ENCODE assay signal across 25 mouse cellular contexts in the genomic region with DNA sequence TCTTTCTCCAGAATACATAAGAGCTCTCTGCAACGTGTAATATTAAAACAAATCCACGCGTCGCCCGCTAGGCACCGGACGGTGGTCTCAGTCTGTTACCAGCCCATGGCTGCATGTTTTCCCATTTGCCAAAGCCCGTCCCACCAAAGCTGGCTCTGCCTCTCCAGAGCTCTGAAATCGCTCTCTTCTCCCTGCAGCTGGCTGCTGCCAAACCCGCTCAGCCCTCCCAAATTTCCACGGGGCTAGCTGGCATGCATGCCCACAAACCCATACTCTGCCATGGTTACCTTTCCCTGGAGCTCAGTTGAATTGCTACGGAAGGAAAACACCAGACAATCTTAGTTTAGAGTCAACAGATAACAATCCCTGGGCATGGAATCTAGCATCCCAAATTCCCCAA.
DNase-seq lines count a peak whose midpoint lies in the region; ATAC-seq and TF ChIP-seq lines count a peak whose summit lies in the region.
"Had no signal": no experiment of that assay in that cellular context is flagged by ENCODE, and none has a peak within 500 bp of the region (broad histone marks: within the 10 kb centered on the region; RNA-seq: fewer than 3 reads in every experiment).

No protein-coding gene starts in this region.

- 0 out of 2 replicates have a peak overlapping the region, but pooled peaks have one; percentile 16 for H3K27ac ChIP-seq in hindbrain, postnatal 0 days
- H3K27ac ChIP-seq in hindbrain, embryonic 11.5 days (ENCODE audit: low read depth, low read length) = no peak overlapping the region
- H3K27ac ChIP-seq: embryonic facial prominence, embryonic 12.5 days; embryonic facial prominence, embryonic 15.5 days; forebrain, embryonic 12.5 days; forebrain, embryonic 15.5 days; heart, adult 2 months; heart, embryonic 10.5 days; heart, embryonic 13.5 days; hindbrain, embryonic 12.5 days had no signal

- no peak overlapping the region for H3K4me3 ChIP-seq in hindbrain, postnatal 0 days (ENCODE audit: low read length)
- no peak overlapping the region for H3K4me3 ChIP-seq in hindbrain, embryonic 11.5 days (ENCODE audit: low read depth, low read length)
- H3K4me3 ChIP-seq: embryonic facial prominence, embryonic 12.5 days; embryonic facial prominence, embryonic 15.5 days; forebrain, embryonic 12.5 days; forebrain, embryonic 15.5 days; heart, adult 2 months; heart, embryonic 10.5 days; heart, embryonic 13.5 days; hindbrain, embryonic 12.5 days had no signal

- TF ChIP-seq CTCF in hindbrain, postnatal 0 days (IDR thresholded peaks at IDR 0.05; ENCODE audit: low read depth) = no peak

- no peak overlapping the region for H3K9ac ChIP-seq in hindbrain, postnatal 0 days (replicated peaks; ENCODE audit: low read length)
- no peak overlapping the region for H3K9ac ChIP-seq in hindbrain, embryonic 11.5 days (ENCODE audit: low read depth, low read length)
- H3K9ac ChIP-seq: embryonic facial prominence, embryonic 12.5 days; embryonic facial prominence, embryonic 15.5 days; forebrain, embryonic 12.5 days; forebrain, embryonic 15.5 days; heart, embryonic 13.5 days; hindbrain, embryonic 12.5 days had no signal

- ATAC-seq in hindbrain, postnatal 0 days = peak; percentile 56; the same call in 1 of the 2 replicates
- ATAC-seq in hindbrain, embryonic 11.5 days (ENCODE audit: low FRiP score) = no peak
- ATAC-seq: CD4-positive, CD25-positive, alpha-beta regulatory T cell, adult 4 months; forebrain, embryonic 15.5 days had no signal

- no peaks in the 10 kb centered on the region for H3K27me3 ChIP-seq in hindbrain, postnatal 0 days (ENCODE audit: insufficient read depth, low read length)
- H3K27me3 ChIP-seq in hindbrain, embryonic 11.5 days (ENCODE audit: control insufficient read depth, insufficient read depth, low read length) = no peaks in the 10 kb centered on the region
- H3K27me3 ChIP-seq: embryonic facial prominence, embryonic 12.5 days; embryonic facial prominence, embryonic 15.5 days; heart, embryonic 13.5 days; hindbrain, embryonic 12.5 days had no signal

- no peaks in the 10 kb centered on the region for H3K9me3 ChIP-seq in hindbrain, postnatal 0 days (ENCODE audit: low read length)
- no peaks in the 10 kb centered on the region for H3K9me3 ChIP-seq in hindbrain, embryonic 11.5 days (ENCODE audit: control insufficient read depth, low read length)
- H3K9me3 ChIP-seq: embryonic facial prominence, embryonic 12.5 days; embryonic facial prominence, embryonic 15.5 days; forebrain, embryonic 12.5 days; forebrain, embryonic 15.5 days; heart, embryonic 10.5 days; heart, embryonic 13.5 days; hindbrain, embryonic 12.5 days had no signal

- intact Hi-C loops in left cerebral cortex, postnatal 4 days (cut with DNase I) = no loop called here
- intact Hi-C loops in left cerebral cortex, postnatal 14 days (cut with DNase I) = loop anchor here (5.0 kb wide), 1 partner anchor 137 kb away; the partner anchor contains the start of gene Adgrl3

- peaks cover 7% of the 10 kb centered on the region; the same call in 1 of the 2 replicates for H3K4me1 ChIP-seq in hindbrain, postnatal 0 days (ENCODE audit: insufficient read depth, low read length)
- no peaks in the 10 kb centered on the region for H3K4me1 ChIP-seq in hindbrain, embryonic 11.5 days (replicated peaks; ENCODE audit: control insufficient read depth, insufficient read depth, low read length)
- H3K4me1 ChIP-seq: embryonic facial prominence, embryonic 12.5 days; embryonic facial prominence, embryonic 15.5 days; heart, embryonic 10.5 days; heart, embryonic 13.5 days had no signal

- H3K4me2 ChIP-seq in hindbrain, postnatal 0 days (ENCODE audit: low read depth, low read length) = no peak overlapping the region
- no peak overlapping the region for H3K4me2 ChIP-seq in hindbrain, embryonic 11.5 days (replicated peaks; ENCODE audit: low read depth, low read length)
- H3K4me2 ChIP-seq: embryonic facial prominence, embryonic 12.5 days; embryonic facial prominence, embryonic 15.5 days; forebrain, embryonic 12.5 days; forebrain, embryonic 15.5 days; heart, embryonic 13.5 days; hindbrain, embryonic 12.5 days had no signal

- 63% methylated on average over 12 of the region's 12 CpGs for whole genome bisulfite sequencing in hindbrain, postnatal 0 days
- 90% methylated on average over 12 of the region's 12 CpGs for WGBS in hindbrain, embryonic 11.5 days

- no peaks in the 10 kb centered on the region for H3K36me3 ChIP-seq in hindbrain, postnatal 0 days (ENCODE audit: insufficient read depth, low read length)
- no peaks in the 10 kb centered on the region for H3K36me3 ChIP-seq in hindbrain, embryonic 11.5 days (ENCODE audit: control insufficient read depth, insufficient read depth, low read length)
- H3K36me3 ChIP-seq: embryonic facial prominence, embryonic 12.5 days; embryonic facial prominence, embryonic 15.5 days; forebrain, embryonic 12.5 days; forebrain, embryonic 15.5 days; heart, embryonic 10.5 days; heart, embryonic 13.5 days; hindbrain, embryonic 12.5 days had no signal

- DNase-seq in cerebellum, postnatal 25 days = peak; percentile 19 to 33
- no peak for DNase-seq in cerebellum, adult 11-12 months
- peak; percentile 55 for DNase-seq in hindbrain, postnatal 0 days (ENCODE audit: low spot score)
- no peak for DNase-seq in hindbrain, embryonic 11.5 days (ENCODE audit: low spot score)
- DNase-seq in left cerebral cortex, postnatal 4 days = peak; percentile 53
- no peak for DNase-seq in left cerebral cortex, postnatal 14 days (ENCODE audit: low spot score in 2 of 2)
- peak; percentile 9 for DNase-seq in right cerebral cortex, postnatal 14 days
- DNase-seq in right cerebral cortex, postnatal 25 days = no peak
- DNase-seq: adrenal gland, adult 2 months; adrenal gland, postnatal 14 days; cerebellum, adult 18-20 months; cerebellum, adult 9-10 months; gastrocnemius, postnatal 10 days; gastrocnemius, postnatal 36 days; heart, adult 2 months; heart, postnatal 14 days; heart, postnatal 4 days had no signal

Comparison
In these comparisons a context has a peak if more than half of its experiments do, and no peak if none do; other contexts are left out.
1. DNase-seq: peak in cerebellum, postnatal 25 days (2 of 2), hindbrain, postnatal 0 days (single experiment), left cerebral cortex, postnatal 4 days (single experiment) and right cerebral cortex, postnatal 14 days (single experiment); none in cerebellum, adult 11-12 months (single experiment), hindbrain, embryonic 11.5 days (single experiment), left cerebral cortex, postnatal 14 days (0 of 2) and right cerebral cortex, postnatal 25 days (single experiment).